Mouse (Mus musculus): ENCODE results near the gene Pcgf1. TPM values are rescaled to one million over a fixed set of nuclear protein-coding genes. Genes with fewer than 3 reads are reported as not detected.

Gene Pcgf1
- polyA plus RNA-seq, 1 experiment from 2014 or later = 44.3 TPM

DNA sequence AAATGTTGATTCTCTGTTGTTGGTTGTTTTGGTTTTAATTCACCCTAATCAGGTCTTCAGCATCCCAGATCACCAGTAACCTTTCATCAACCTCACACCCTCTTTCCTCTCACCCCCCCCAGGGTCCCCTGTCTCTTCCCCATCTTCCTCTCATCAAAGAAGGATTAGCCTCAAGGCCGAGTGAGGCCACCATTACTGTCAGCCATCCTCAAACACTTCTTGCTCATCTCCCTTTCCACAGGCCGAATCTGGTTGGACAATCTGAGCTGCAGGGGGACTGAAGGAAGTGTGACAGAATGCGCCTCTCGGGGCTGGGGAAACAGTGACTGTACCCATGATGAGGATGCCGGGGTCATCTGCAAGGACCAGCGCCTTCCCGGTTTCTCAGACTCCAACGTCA lies 40.5 kb upstream of the Pcgf1 start:
- no peaks in the 10 kb centered on the region for H3K9me3 ChIP-seq (ENCODE audit: control insufficient read depth, low read length)
- ATAC-seq (ENCODE audit: insufficient number of reproducible peaks, low FRiP score, low TSS enrichment, low read depth) (no peak), DNase-seq (ENCODE audit: low spot score) (no peak)
- no peak overlapping the region for H3K9ac ChIP-seq (ENCODE audit: low read length)
- no peak overlapping the region for H3K4me2 ChIP-seq (ENCODE audit: low read depth, severe bottlenecking)
- WGBS = 79% methylated on average over 8 of the region's 8 CpGs
- H3K27ac ChIP-seq (replicated peaks; ENCODE audit: low read depth, low read length) = no peak overlapping the region
- H3K36me3 ChIP-seq (ENCODE audit: control insufficient read depth, insufficient read depth, low read length) = no peaks in the 10 kb centered on the region
- H3K4me3 ChIP-seq (ENCODE audit: low read depth, low read length) = no peak overlapping the region
- peaks cover 9% of the 10 kb centered on the region for H3K4me1 ChIP-seq (ENCODE audit: control insufficient read depth, insufficient read depth, low read length)
- H3K27me3 ChIP-seq (ENCODE audit: control insufficient read depth, insufficient read depth, low read length) = peaks cover 2% of the 10 kb centered on the region

DNA sequence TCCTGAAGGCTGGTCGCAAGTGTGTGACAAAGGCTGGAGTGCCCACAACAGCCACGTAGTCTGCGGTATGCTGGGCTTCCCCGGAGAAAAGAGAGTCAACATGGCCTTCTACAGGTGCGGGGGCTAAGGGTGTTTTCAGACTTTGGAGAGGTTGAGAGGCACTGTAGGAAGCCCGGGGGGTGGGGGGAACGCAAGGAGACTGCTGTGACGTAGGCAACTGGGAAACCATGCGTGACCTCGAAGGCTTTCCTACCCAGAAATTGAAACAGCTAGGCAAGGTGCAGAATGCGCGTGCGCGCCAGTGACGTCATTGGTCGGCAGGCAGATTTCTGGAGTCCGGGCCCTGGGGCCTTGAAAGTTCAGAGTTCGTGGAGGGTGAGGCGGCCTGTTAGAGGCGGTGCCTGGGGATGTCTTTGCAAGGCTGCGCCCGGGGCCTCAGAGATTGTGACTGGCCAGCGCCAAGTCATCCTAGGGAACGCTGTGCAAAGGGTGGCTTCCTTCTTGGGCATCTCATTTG lies 39.1 kb upstream of the Pcgf1 start:
- H3K4me2 ChIP-seq (ENCODE audit: low read depth, severe bottlenecking) = peak overlapping the region; percentile 42
- H3K4me1 ChIP-seq (ENCODE audit: control insufficient read depth, insufficient read depth, low read length) = peaks cover 6% of the 10 kb centered on the region; the same call in 1 of the 2 replicates
- ATAC-seq (ENCODE audit: insufficient number of reproducible peaks, low FRiP score, low TSS enrichment, low read depth) (peak; percentile 28; the same call in 1 of the 2 replicates), DNase-seq (ENCODE audit: low spot score) (peak; percentile 92)
- 7% methylated on average over 24 of the region's 24 CpGs for WGBS
- no peak overlapping the region for H3K27ac ChIP-seq (replicated peaks; ENCODE audit: low read depth, low read length)
- no peaks in the 10 kb centered on the region for H3K27me3 ChIP-seq (ENCODE audit: control insufficient read depth, insufficient read depth, low read length)
- H3K9me3 ChIP-seq (ENCODE audit: control insufficient read depth, low read length) = no peaks in the 10 kb centered on the region
- peak overlapping the region; percentile 43; the same call in 1 of the 2 replicates for H3K9ac ChIP-seq (ENCODE audit: low read length)
- H3K36me3 ChIP-seq (ENCODE audit: control insufficient read depth, insufficient read depth, low read length) = no peaks in the 10 kb centered on the region
- peak overlapping the region; percentile 10; the same call in 1 of the 2 replicates for H3K4me3 ChIP-seq (ENCODE audit: low read depth, low read length)

DNA sequence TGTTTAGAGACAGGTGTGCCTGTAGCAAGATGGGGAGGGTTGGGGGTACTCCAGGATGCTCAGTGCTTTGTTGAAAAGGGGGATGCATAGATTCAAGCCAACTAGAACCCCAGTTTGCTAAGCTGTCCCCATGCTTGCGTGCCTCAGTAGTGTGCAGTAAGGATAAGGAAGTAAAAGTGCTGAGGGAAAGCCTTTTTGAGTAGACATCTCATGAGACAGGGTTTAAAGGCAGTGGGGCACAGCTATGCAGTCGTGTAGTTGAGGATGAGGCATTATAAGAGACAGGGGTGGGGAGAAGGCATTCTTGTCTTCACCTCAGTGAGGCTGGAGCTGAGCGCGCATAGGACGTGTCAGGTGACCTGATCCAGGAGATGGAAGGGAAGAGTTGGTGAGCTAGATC lies 37.1 kb upstream of the Pcgf1 start:
- no peak overlapping the region for H3K27ac ChIP-seq (replicated peaks; ENCODE audit: low read depth, low read length)
- H3K9me3 ChIP-seq (ENCODE audit: control insufficient read depth, low read length) = no peaks in the 10 kb centered on the region
- H3K27me3 ChIP-seq (ENCODE audit: control insufficient read depth, insufficient read depth, low read length) = no peaks in the 10 kb centered on the region
- no peaks in the 10 kb centered on the region for H3K36me3 ChIP-seq (ENCODE audit: control insufficient read depth, insufficient read depth, low read length)
- peaks cover 6% of the 10 kb centered on the region; the same call in 1 of the 2 replicates for H3K4me1 ChIP-seq (ENCODE audit: control insufficient read depth, insufficient read depth, low read length)
- no peak for DNase-seq (ENCODE audit: low spot score)
- no peak for ATAC-seq (ENCODE audit: insufficient number of reproducible peaks, low FRiP score, low TSS enrichment, low read depth)
- H3K4me3 ChIP-seq (ENCODE audit: low read depth, low read length) = no peak overlapping the region
- H3K9ac ChIP-seq (ENCODE audit: low read length) = no peak overlapping the region
- H3K4me2 ChIP-seq (ENCODE audit: low read depth, severe bottlenecking) = no peak overlapping the region
- WGBS = 77% methylated on average over 5 of the region's 5 CpGs

- H3K9me3 ChIP-seq (ENCODE audit: control insufficient read depth, low read length) = no peaks in the 10 kb centered on the region
- H3K4me3 ChIP-seq (ENCODE audit: low read depth, low read length) = no peak overlapping the region
- H3K36me3 ChIP-seq (ENCODE audit: control insufficient read depth, insufficient read depth, low read length) = no peaks in the 10 kb centered on the region
- no peaks in the 10 kb centered on the region for H3K27me3 ChIP-seq (ENCODE audit: control insufficient read depth, insufficient read depth, low read length)
- no peak for DNase-seq (ENCODE audit: low spot score)
- H3K9ac ChIP-seq (ENCODE audit: low read length) = no peak overlapping the region
- no peak for ATAC-seq (ENCODE audit: insufficient number of reproducible peaks, low FRiP score, low TSS enrichment, low read depth)
- WGBS = 72% methylated on average over 6 of the region's 6 CpGs
- no peak overlapping the region for H3K27ac ChIP-seq (replicated peaks; ENCODE audit: low read depth, low read length)
- peaks cover 2% of the 10 kb centered on the region; the same call in 1 of the 2 replicates for H3K4me1 ChIP-seq (ENCODE audit: control insufficient read depth, insufficient read depth, low read length)
- H3K4me2 ChIP-seq (ENCODE audit: low read depth, severe bottlenecking) = no peak overlapping the region
Observed at GRCm38 (mm10) chr6:83043561-83043960, 34.1 kb upstream of the Pcgf1 start.

- H3K9me3 ChIP-seq (ENCODE audit: control insufficient read depth, low read length) = no peaks in the 10 kb centered on the region
- no peak overlapping the region for H3K4me2 ChIP-seq (ENCODE audit: low read depth, severe bottlenecking)
- H3K4me3 ChIP-seq (ENCODE audit: low read depth, low read length) = no peak overlapping the region
- H3K4me1 ChIP-seq (ENCODE audit: control insufficient read depth, insufficient read depth, low read length) = no peaks in the 10 kb centered on the region
- H3K27me3 ChIP-seq (ENCODE audit: control insufficient read depth, insufficient read depth, low read length) = no peaks in the 10 kb centered on the region
- H3K36me3 ChIP-seq (ENCODE audit: control insufficient read depth, insufficient read depth, low read length) = no peaks in the 10 kb centered on the region
- no peak overlapping the region for H3K9ac ChIP-seq (ENCODE audit: low read length)
- ATAC-seq (ENCODE audit: insufficient number of reproducible peaks, low FRiP score, low TSS enrichment, low read depth) (no peak), DNase-seq (ENCODE audit: low spot score) (no peak)
- no peak overlapping the region for H3K27ac ChIP-seq (replicated peaks; ENCODE audit: low read depth, low read length)
- WGBS = 80% methylated on average over 5 of the region's 5 CpGs
Observed at GRCm38 (mm10) chr6:83043993-83044392, 33.7 kb upstream of the Pcgf1 start.

- DNase-seq (ENCODE audit: low spot score) (no peak), ATAC-seq (ENCODE audit: insufficient number of reproducible peaks, low FRiP score, low TSS enrichment, low read depth) (no peak)
- no peaks in the 10 kb centered on the region for H3K9me3 ChIP-seq (ENCODE audit: control insufficient read depth, low read length)
- no peaks in the 10 kb centered on the region for H3K4me1 ChIP-seq (ENCODE audit: control insufficient read depth, insufficient read depth, low read length)
- H3K36me3 ChIP-seq (ENCODE audit: control insufficient read depth, insufficient read depth, low read length) = no peaks in the 10 kb centered on the region
- H3K4me2 ChIP-seq (ENCODE audit: low read depth, severe bottlenecking) = no peak overlapping the region
- no peak overlapping the region for H3K27ac ChIP-seq (replicated peaks; ENCODE audit: low read depth, low read length)
- H3K27me3 ChIP-seq (ENCODE audit: control insufficient read depth, insufficient read depth, low read length) = no peaks in the 10 kb centered on the region
- H3K9ac ChIP-seq (ENCODE audit: low read length) = no peak overlapping the region
- no peak overlapping the region for H3K4me3 ChIP-seq (ENCODE audit: low read depth, low read length)
- 77% methylated on average over 9 of the region's 9 CpGs for WGBS
Observed at GRCm38 (mm10) chr6:83044742-83045141, 32.9 kb upstream of the Pcgf1 start.

DNA sequence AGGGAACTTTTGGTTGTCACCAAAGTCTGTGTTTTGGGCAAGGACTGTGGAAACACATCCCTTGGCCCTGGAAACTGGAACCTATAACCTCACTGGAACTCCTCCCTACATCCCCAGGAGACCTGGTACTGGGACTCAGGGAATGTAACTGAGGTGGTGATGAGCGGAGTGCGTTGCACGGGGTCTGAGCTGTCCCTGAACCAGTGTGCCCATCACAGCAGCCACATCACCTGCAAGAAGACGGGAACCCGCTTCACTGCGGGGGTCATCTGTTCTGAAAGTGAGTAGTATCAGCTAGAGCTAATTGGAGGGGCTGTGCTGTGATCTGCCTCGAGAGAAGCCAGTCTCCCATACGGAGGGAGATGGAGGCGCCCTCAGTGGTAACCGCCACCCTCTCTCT lies 28.3 kb upstream of the Pcgf1 start:
- Histone ChIP-seq H3K9ac (ENCODE audit: low read length) (no peak overlapping the region), H3K4me3 (ENCODE audit: low read depth, low read length) (no peak overlapping the region), H3K9me3 (ENCODE audit: control insufficient read depth, low read length) (no peaks in the 10 kb centered on the region), H3K36me3 (ENCODE audit: control insufficient read depth, insufficient read depth, low read length) (peaks cover 5% of the 10 kb centered on the region; the same call in 1 of the 2 replicates), H3K4me2 (ENCODE audit: low read depth, severe bottlenecking) (no peak overlapping the region), H3K27me3 (ENCODE audit: control insufficient read depth, insufficient read depth, low read length) (no peaks in the 10 kb centered on the region), H3K4me1 (ENCODE audit: control insufficient read depth, insufficient read depth, low read length) (0 out of 2 replicates have a peak, but pooled peaks cover 7% of the 10 kb centered on the region), H3K27ac (replicated peaks; ENCODE audit: low read depth, low read length) (no peak overlapping the region)
- 64% methylated on average over 10 of the region's 10 CpGs for WGBS
- DNase-seq (ENCODE audit: low spot score) (no peak), ATAC-seq (ENCODE audit: insufficient number of reproducible peaks, low FRiP score, low TSS enrichment, low read depth) (no peak)

GRCm38 (mm10) chr6:83053136-83053960 lies 24.3 kb upstream of the Pcgf1 start:
- DNase-seq (ENCODE audit: low spot score) = peak; percentile 60
- ATAC-seq (ENCODE audit: insufficient number of reproducible peaks, low FRiP score, low TSS enrichment, low read depth) = 0 out of 2 replicates have a peak, but pooled peaks have one; percentile 5
- H3K27ac ChIP-seq (replicated peaks; ENCODE audit: low read depth, low read length) = no peak overlapping the region
- H3K36me3 ChIP-seq (ENCODE audit: control insufficient read depth, insufficient read depth, low read length) = peaks cover 10% of the 10 kb centered on the region; the same call in 1 of the 2 replicates
- peak overlapping the region; percentile 92 for H3K4me2 ChIP-seq (ENCODE audit: low read depth, severe bottlenecking)
- peak overlapping the region; percentile 99 for H3K4me3 ChIP-seq (ENCODE audit: low read depth, low read length)
- no peaks in the 10 kb centered on the region for H3K9me3 ChIP-seq (ENCODE audit: control insufficient read depth, low read length)
- WGBS = 2% methylated on average over 26 of the region's 26 CpGs
- peak overlapping the region; percentile 94 for H3K9ac ChIP-seq (ENCODE audit: low read length)
- peaks cover 14% of the 10 kb centered on the region for H3K4me1 ChIP-seq (ENCODE audit: control insufficient read depth, insufficient read depth, low read length)
- H3K27me3 ChIP-seq (ENCODE audit: control insufficient read depth, insufficient read depth, low read length) = no peaks in the 10 kb centered on the region

All from limb, embryonic 11.5 days (tissue).